Mouse (Mus musculus): ENCODE results near the gene Rai1. TPM values are rescaled to one million over a fixed set of nuclear protein-coding genes. Genes with fewer than 3 reads are reported as not detected.

Rai1 gene
- 34.0 and 35.6 TPM in 2 replicates for polyA plus RNA-seq (2016; fragmentation: Nextera tagmentation; extraction: Ambion mirVana)

- Histone ChIP-seq H3K9me3 (no peaks in the 10 kb centered on the region), H3K27me3 (replicated peaks) (no peaks in the 10 kb centered on the region), H3K4me1 (peaks cover 40% of the 10 kb centered on the region), H3K36me3 (no peaks in the 10 kb centered on the region), H3K4me3 (peak within 1 kb of the TSS; percentile 100), H3K9ac (peak within 1 kb of the TSS; percentile 99), H3K4me2 (replicated peaks) (peak within 1 kb of the TSS; percentile 84), H3K27ac (peak within 1 kb of the TSS; percentile 95)
- ATAC-seq (ENCODE audit: low FRiP score, low read depth), result peak; percentile 73
- WGBS, result under 1% methylated on average over 89 of the region's 105 CpGs
These were observed at the start of gene Rai1 for GRCm38 (mm10) chr11:60104810-60105592. TSS of gene Rai1 (plus strand) at chr11:60105013.

- Histone ChIP-seq H3K9me3 (no peaks in the 10 kb centered on the region), H3K9ac (no peak overlapping the region), H3K4me1 (no peaks in the 10 kb centered on the region), H3K36me3 (no peaks in the 10 kb centered on the region), H3K27ac (no peak overlapping the region), H3K4me2 (replicated peaks) (no peak overlapping the region), H3K4me3 (no peak overlapping the region), H3K27me3 (replicated peaks) (no peaks in the 10 kb centered on the region)
- ATAC-seq (ENCODE audit: low FRiP score, low read depth), result no peak
- WGBS, result 81% methylated on average over 6 of the region's 6 CpGs
These were observed 48.3 kb upstream of the Rai1 start for GRCm38 (mm10) chr11:60056520-60056919.

DNA sequence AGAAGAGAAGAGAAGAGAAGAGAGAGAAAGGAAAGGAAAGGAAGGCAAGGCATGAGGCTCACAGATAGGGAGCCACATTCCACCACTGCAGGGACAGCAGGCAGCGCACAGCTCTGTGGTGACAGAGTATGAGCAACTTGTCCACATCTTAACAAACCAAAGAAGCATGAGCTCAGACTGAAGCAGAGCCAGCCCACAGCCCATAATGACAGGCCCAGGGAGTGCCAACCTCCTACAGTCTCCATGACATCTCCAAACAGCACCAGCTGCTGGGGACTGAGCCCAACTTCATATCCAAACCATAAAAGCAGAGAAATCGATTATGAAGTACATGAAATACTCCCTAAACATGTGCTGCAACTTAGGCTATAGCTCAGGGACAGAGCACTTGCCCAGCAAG lies 46.8 kb upstream of the Rai1 start:
- Histone ChIP-seq H3K27ac (no peak overlapping the region), H3K4me3 (no peak overlapping the region), H3K4me2 (replicated peaks) (no peak overlapping the region), H3K4me1 (no peaks in the 10 kb centered on the region), H3K9ac (no peak overlapping the region), H3K36me3 (no peaks in the 10 kb centered on the region), H3K9me3 (no peaks in the 10 kb centered on the region), H3K27me3 (replicated peaks) (no peaks in the 10 kb centered on the region)
- ATAC-seq (ENCODE audit: low FRiP score, low read depth), result no peak
- 78% methylated on average over 2 of the region's 2 CpGs for WGBS

GRCm38 (mm10) chr11:60058441-60058840 lies 46.4 kb upstream of the Rai1 start:
- no peaks in the 10 kb centered on the region for H3K27me3 ChIP-seq (replicated peaks)
- no peaks in the 10 kb centered on the region for H3K36me3 ChIP-seq
- no peak for ATAC-seq (ENCODE audit: low FRiP score, low read depth)
- no peaks in the 10 kb centered on the region for H3K9me3 ChIP-seq
- H3K27ac ChIP-seq, result no peak overlapping the region
- H3K4me1 ChIP-seq, result no peaks in the 10 kb centered on the region
- 91% methylated on average over 10 of the region's 10 CpGs for WGBS
- H3K4me3 ChIP-seq, result no peak overlapping the region
- H3K4me2 ChIP-seq (replicated peaks), result no peak overlapping the region
- no peak overlapping the region for H3K9ac ChIP-seq

- no peak overlapping the region for H3K9ac ChIP-seq
- H3K4me3 ChIP-seq, result no peak overlapping the region
- no peak for ATAC-seq (ENCODE audit: low FRiP score, low read depth)
- H3K9me3 ChIP-seq, result no peaks in the 10 kb centered on the region
- H3K27me3 ChIP-seq (replicated peaks), result no peaks in the 10 kb centered on the region
- WGBS, result 95% methylated on average over 2 of the region's 2 CpGs
- no peaks in the 10 kb centered on the region for H3K36me3 ChIP-seq
- no peak overlapping the region for H3K4me2 ChIP-seq (replicated peaks)
- H3K27ac ChIP-seq, result no peak overlapping the region
- no peaks in the 10 kb centered on the region for H3K4me1 ChIP-seq
These were observed 44.8 kb upstream of the Rai1 start for GRCm38 (mm10) chr11:60060026-60060425.

DNA sequence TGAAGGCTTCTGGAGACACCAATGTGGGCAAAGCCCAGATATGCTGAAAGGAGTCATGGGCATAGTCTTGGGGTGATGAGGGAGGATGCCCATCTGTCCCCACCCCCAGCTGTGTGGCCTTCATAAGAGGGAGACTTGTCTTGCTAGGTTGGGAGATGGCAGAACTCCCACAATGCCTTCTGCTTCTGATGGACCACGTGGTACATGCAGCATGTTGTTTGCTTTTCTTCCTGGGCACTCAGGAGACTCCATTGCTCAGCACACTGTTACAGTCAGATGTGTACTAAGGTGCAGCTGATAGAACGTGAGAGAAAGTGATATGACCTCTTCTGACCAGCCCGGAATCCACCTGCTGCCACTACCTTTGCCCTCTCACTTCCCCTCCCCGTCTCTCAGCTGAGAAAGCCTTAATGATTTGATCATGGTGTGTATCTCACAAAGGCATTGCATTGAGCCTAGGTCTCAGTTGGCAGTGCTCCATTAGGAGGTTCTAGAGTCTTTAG lies 43.3 kb upstream of the Rai1 start:
- WGBS, result 78% methylated on average over 4 of the region's 4 CpGs
- H3K4me3 ChIP-seq, result no peak overlapping the region
- H3K9ac ChIP-seq, result no peak overlapping the region
- H3K9me3 ChIP-seq, result no peaks in the 10 kb centered on the region
- no peaks in the 10 kb centered on the region for H3K27me3 ChIP-seq (replicated peaks)
- no peak for ATAC-seq (ENCODE audit: low FRiP score, low read depth)
- H3K4me2 ChIP-seq (replicated peaks), result no peak overlapping the region
- H3K27ac ChIP-seq, result no peak overlapping the region
- H3K36me3 ChIP-seq, result no peaks in the 10 kb centered on the region
- no peaks in the 10 kb centered on the region for H3K4me1 ChIP-seq

GRCm38 (mm10) chr11:60065267-60065666 lies 39.5 kb upstream of the Rai1 start:
- H3K9me3 ChIP-seq, result no peaks in the 10 kb centered on the region
- 83% methylated on average over 1 of the region's 1 CpGs for WGBS
- H3K9ac ChIP-seq, result no peak overlapping the region
- no peak overlapping the region for H3K4me3 ChIP-seq
- no peak overlapping the region for H3K27ac ChIP-seq
- no peaks in the 10 kb centered on the region for H3K4me1 ChIP-seq
- no peaks in the 10 kb centered on the region for H3K36me3 ChIP-seq
- H3K4me2 ChIP-seq (replicated peaks), result no peak overlapping the region
- no peaks in the 10 kb centered on the region for H3K27me3 ChIP-seq (replicated peaks)
- no peak for ATAC-seq (ENCODE audit: low FRiP score, low read depth)

GRCm38 (mm10) chr11:60067646-60068045 lies 37.2 kb upstream of the Rai1 start:
- Histone ChIP-seq H3K4me3 (no peak overlapping the region), H3K36me3 (no peaks in the 10 kb centered on the region), H3K9ac (no peak overlapping the region), H3K4me2 (replicated peaks) (no peak overlapping the region), H3K9me3 (no peaks in the 10 kb centered on the region), H3K4me1 (no peaks in the 10 kb centered on the region), H3K27ac (no peak overlapping the region), H3K27me3 (replicated peaks) (no peaks in the 10 kb centered on the region)
- 93% methylated on average over 4 of the region's 4 CpGs for WGBS
- no peak for ATAC-seq (ENCODE audit: low FRiP score, low read depth)

- no peak overlapping the region for H3K4me2 ChIP-seq (replicated peaks)
- H3K27me3 ChIP-seq (replicated peaks), result no peaks in the 10 kb centered on the region
- no peak overlapping the region for H3K27ac ChIP-seq
- no peaks in the 10 kb centered on the region for H3K9me3 ChIP-seq
- H3K4me1 ChIP-seq, result no peaks in the 10 kb centered on the region
- no peak overlapping the region for H3K9ac ChIP-seq
- H3K4me3 ChIP-seq, result no peak overlapping the region
- H3K36me3 ChIP-seq, result no peaks in the 10 kb centered on the region
- no peak for ATAC-seq (ENCODE audit: low FRiP score, low read depth)
These were observed 36.2 kb upstream of the Rai1 start for GRCm38 (mm10) chr11:60068631-60069030.

- Histone ChIP-seq H3K9ac (no peak overlapping the region), H3K27ac (no peak overlapping the region), H3K36me3 (no peaks in the 10 kb centered on the region), H3K4me3 (no peak overlapping the region), H3K27me3 (replicated peaks) (no peaks in the 10 kb centered on the region), H3K9me3 (no peaks in the 10 kb centered on the region), H3K4me1 (no peaks in the 10 kb centered on the region), H3K4me2 (replicated peaks) (no peak overlapping the region)
- 42% methylated on average over 8 of the region's 8 CpGs for WGBS
- ATAC-seq (ENCODE audit: low FRiP score, low read depth), result no peak
These were observed 34.2 kb upstream of the Rai1 start for GRCm38 (mm10) chr11:60070599-60070998.

DNA sequence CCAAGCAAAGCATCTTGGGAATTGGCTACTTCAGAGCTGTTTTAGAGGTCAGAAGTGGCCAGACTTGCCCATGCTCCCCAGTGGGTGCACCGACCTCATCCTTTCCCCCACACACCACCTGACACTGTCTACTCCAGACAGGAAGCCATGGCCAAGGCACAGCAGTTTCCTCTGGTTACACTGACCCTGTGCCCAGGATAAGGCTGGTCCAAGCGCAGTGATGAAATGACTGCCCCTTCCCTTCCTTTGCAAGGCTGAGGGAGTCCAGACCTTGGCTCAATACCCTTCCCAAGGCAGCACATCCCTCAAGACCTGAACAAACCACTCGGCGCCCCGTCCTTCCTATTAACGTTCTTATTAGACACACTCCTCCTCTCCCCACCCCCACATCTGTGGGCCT lies 33.6 kb upstream of the Rai1 start:
- WGBS, result 90% methylated on average over 6 of the region's 6 CpGs
- ATAC-seq (ENCODE audit: low FRiP score, low read depth), result no peak
- H3K4me2 ChIP-seq (replicated peaks), result no peak overlapping the region

GRCm38 (mm10) chr11:60073121-60073520 lies 31.7 kb upstream of the Rai1 start:
- no peak overlapping the region for H3K9ac ChIP-seq
- H3K9me3 ChIP-seq, result no peaks in the 10 kb centered on the region
- no peaks in the 10 kb centered on the region for H3K36me3 ChIP-seq
- no peaks in the 10 kb centered on the region for H3K4me1 ChIP-seq
- no peak overlapping the region for H3K4me3 ChIP-seq
- no peaks in the 10 kb centered on the region for H3K27me3 ChIP-seq (replicated peaks)
- H3K27ac ChIP-seq, result no peak overlapping the region
- ATAC-seq (ENCODE audit: low FRiP score, low read depth), result no peak
- no peak overlapping the region for H3K4me2 ChIP-seq (replicated peaks)

More for the DNA sequence above, 33.6 kb upstream of the Rai1 start:
- Histone ChIP-seq H3K9ac (no peak overlapping the region), H3K27ac (no peak overlapping the region), H3K9me3 (no peaks in the 10 kb centered on the region), H3K4me3 (no peak overlapping the region), H3K27me3 (replicated peaks) (no peaks in the 10 kb centered on the region), H3K36me3 (no peaks in the 10 kb centered on the region), H3K4me1 (no peaks in the 10 kb centered on the region)

DNA sequence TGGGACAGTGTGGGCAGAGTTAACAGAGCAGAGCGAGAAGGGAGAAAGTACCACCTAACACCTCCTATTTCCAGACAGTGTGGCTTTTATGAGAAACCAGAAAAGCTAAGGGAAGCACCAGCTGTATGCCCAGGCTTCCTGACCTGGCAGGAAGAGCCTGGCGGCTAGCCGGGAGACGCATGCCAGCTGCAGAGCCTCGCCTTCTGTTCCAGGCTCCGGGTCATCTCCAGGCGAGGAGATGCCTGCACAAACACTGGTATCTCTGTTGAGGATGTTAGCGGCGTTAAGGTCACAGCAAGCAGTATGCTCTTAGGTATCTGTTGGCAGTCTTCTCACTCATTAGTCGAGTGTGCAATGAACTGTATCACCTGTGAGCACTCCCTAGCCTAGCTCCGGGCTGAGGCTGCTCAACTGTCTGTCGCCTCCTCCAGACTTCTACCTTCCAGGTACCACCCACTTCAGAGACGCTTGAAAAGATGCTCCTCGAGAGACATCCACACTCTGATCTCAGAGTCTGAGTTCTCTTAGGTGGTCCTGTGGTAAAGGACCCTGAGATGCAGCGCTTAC lies 30.8 kb upstream of the Rai1 start:
- no peak for ATAC-seq (ENCODE audit: low FRiP score, low read depth)
- Histone ChIP-seq H3K4me3 (no peak overlapping the region), H3K4me2 (replicated peaks) (no peak overlapping the region), H3K4me1 (no peaks in the 10 kb centered on the region), H3K9ac (no peak overlapping the region), H3K9me3 (no peaks in the 10 kb centered on the region), H3K36me3 (no peaks in the 10 kb centered on the region), H3K27ac (no peak overlapping the region), H3K27me3 (replicated peaks) (no peaks in the 10 kb centered on the region)
- 78% methylated on average over 15 of the region's 15 CpGs for WGBS
